Mouse (Mus musculus) liver, embryonic 14 days (tissue): Measurements from ENCODE around the gene Lin9. TPM values are rescaled to one million over a fixed set of nuclear protein-coding genes. Genes with fewer than 3 reads are reported as not detected.

Experiments
- polyA plus RNA-seq: library from polyadenylated mRNA; depleted of rRNA; stranded (reverse); fragments of >200 nt; gene quantifications from 2 replicates; pipeline ENCODE4 v1.2.3, GENCODE M21; 2012; rRNA removed

The Lin9 gene
- polyA plus RNA-seq = 5.8 and 7.3 TPM in 2 replicates

DNA sequence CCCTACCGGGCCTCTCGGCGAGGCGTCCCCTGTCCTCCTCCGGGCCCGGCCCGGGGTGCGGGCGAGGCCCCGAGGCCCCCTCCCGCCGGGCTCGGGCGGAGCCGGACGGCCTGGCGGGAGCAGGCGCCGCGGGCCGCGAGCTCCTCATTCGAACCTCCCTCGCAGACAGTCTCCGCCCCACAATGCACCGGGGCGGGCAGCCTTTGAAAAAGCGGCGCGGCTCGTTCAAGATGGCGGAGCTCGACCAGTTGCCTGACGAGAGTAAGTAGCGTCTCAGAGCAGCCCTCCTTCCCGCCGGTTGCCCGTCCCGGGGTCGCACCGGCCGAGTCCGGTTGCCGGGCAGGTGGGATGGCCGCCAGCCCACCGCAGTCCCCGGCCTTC is at the start of gene Lin9:
Lin9 (plus strand) TSS at position 14 of the 381 bp plus-strand sequence.

DNA sequence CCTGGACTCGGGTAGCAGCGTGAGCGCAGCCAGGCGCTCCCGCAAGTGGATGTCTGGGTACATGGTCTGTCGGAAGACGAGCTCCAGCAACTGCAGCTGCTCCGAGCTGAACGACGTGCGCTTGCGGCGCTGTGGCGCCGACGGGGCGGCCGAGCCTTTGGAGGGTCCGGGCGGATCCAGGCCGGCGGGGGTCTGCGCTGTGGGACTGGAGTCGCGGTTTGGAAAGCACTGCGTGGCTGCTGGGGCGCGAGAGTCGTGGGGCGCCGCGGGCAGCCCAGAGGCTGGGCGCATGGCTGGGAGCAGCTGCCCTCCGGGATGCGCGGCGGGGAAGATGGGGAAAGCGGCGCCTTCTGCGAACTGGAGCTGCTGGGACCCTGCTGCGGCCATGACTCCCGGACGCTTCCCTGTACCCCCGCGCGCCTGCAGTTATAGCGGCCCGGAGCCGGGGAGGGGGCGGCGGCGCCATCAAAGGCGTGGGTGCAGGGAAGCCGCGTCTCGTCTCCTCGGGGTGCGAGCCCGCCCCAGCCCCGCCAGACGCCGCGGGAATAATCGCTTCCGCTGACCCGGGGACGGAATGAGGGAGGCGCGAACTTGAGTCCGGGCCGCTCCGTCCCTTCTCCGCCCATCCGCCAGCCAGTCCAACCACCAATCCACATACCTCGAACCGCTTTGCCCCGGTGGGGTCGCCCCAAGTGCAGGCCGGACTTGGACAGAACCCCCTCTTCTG is 55.8 kb downstream of the Lin9 start, which contains the start of gene Mixl1:
Mixl1 (minus strand) TSS at position 409 of the 727 bp plus-strand sequence.

DNA sequence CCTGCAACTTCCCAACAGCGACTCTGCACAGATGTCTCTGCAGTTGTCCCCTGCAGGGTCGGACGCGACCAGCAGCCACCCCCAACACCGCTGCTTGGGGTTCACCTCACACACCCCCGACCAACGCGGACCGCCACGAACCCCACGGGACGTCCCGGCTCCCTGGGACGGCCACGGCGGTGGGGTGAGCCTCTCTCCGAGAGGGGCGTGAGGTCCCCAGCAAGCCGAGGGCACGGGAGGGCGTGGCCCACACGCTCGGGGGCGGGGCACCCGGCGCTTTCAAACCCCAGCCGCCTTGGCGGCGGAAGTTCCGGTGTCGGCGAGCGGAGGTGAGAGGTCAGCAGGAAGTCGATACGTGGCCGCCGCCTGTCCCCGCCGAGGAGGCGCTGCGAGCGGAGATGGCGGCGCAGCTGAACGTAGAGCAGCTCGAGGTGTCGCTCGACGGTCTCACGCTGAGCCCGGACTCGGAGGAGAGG is 84.8 kb downstream of the Lin9 start, which contains the start of gene Acbd3:
Acbd3 (plus strand) TSS at position 340 of the 476 bp plus-strand sequence.

Other genes starting within 250 kb of the Lin9 start
- under 0.01 and 0.10 TPM in 2 replicates for gene Stum, start 157.6 kb upstream of the Lin9 start, polyA plus RNA-seq
- gene Parp1, start 72.2 kb upstream of the Lin9 start, polyA plus RNA-seq = 47.6 and 49.4 TPM in 2 replicates
- 0.19 and 0.21 TPM in 2 replicates for gene Mixl1, start 55.9 kb downstream of the Lin9 start, polyA plus RNA-seq
- 9.9 and 11.2 TPM in 2 replicates for gene Acbd3, start 84.9 kb downstream of the Lin9 start, polyA plus RNA-seq
- gene H3f3a, start 172.8 kb downstream of the Lin9 start, polyA plus RNA-seq = 975 and 1,160 TPM in 2 replicates
- 16.1 and 17.1 TPM in 2 replicates for gene Sde2, start 210.0 kb downstream of the Lin9 start, polyA plus RNA-seq